Mouse (Mus musculus) E14TG2a.4 (cell line): ENCODE results near the gene Tenm4.

Experiments
- CTCF ChIP-seq: conservative IDR thresholded peaks from 2 replicates; pipeline ENCODE4 v1.5.1; 2014; ENCODE audit warnings: low read length
- POU5F1 ChIP-seq: IDR thresholded peaks from 2 replicates; pipeline ENCODE4 v1.6.1; 2014; ENCODE audit warnings: low read length, borderline replicate concordance

GRCm38 (mm10) chr7:96802216-96802615 lies 631.2 kb downstream of the Tenm4 start:
- no peak for TF ChIP-seq CTCF
- TF ChIP-seq POU5F1: no peak
